Mouse (Mus musculus) hindbrain, embryonic 15.5 days (tissue): ENCODE results near the gene Mettl23. TPM values are rescaled to one million over a fixed set of nuclear protein-coding genes. Genes with fewer than 3 reads are reported as not detected.
"Not testable (repeated sequence)": the region's sequence is repeated elsewhere in the genome, so short reads cannot be mapped to it uniquely, and the experiment has no call there.

Source experiments
- ATAC-seq: fragments of 200-750 bp; cut with Nextera tagmentation; 2 replicates; pipeline ENCODE4 v1.8.0; 2017; ENCODE audit warnings: low read depth, moderate number of reproducible peaks, moderate TSS enrichment; ENCODE audit not compliant: low FRiP score
- H3K27ac ChIP-seq: fragments of 300-500 bp; sonication (generic); replicated peaks from 2 replicates; pipeline ENCODE4 v1.5.1; 2015; ENCODE audit warnings: mild to moderate bottlenecking, inconsistent platforms
- H3K27me3 ChIP-seq: fragments of 300-500 bp; sonication (generic); 2 replicates; pipeline ENCODE4 v1.6.1; 2015; ENCODE audit warnings: control low read depth, inconsistent platforms
- H3K36me3 ChIP-seq: fragments of 300-500 bp; sonication (generic); 2 replicates; pipeline ENCODE4 v1.6.1; 2015; ENCODE audit warnings: control low read depth, inconsistent platforms
- H3K4me1 ChIP-seq: fragments of 300-500 bp; sonication (generic); replicated peaks from 2 replicates; pipeline ENCODE4 v1.6.1; 2015; ENCODE audit warnings: control low read depth, inconsistent platforms
- H3K4me2 ChIP-seq: fragments of 300-500 bp; sonication (generic); 2 replicates; pipeline ENCODE4 v1.6.1; 2015; ENCODE audit warnings: moderate library complexity, mild to moderate bottlenecking, inconsistent platforms
- H3K4me3 ChIP-seq: fragments of 300-500 bp; sonication (generic); 2 replicates; pipeline ENCODE4 v1.5.1; 2015; ENCODE audit warnings: mild to moderate bottlenecking, inconsistent platforms
- H3K9ac ChIP-seq: fragments of 300-500 bp; sonication (generic); 2 replicates; pipeline ENCODE4 v1.6.1; 2015; ENCODE audit warnings: inconsistent platforms
- H3K9me3 ChIP-seq: fragments of 300-500 bp; sonication (generic); 2 replicates; pipeline ENCODE4 v1.6.1; 2016; ENCODE audit warnings: control low read depth, inconsistent platforms
- WGBS: fragments of 180-500 bp; shearing (Covaris S2); methylation state at CpG from one replicate; pipeline ENCODE4 v1.1.7; 2015; 5-methylcytosine and 5-hydroxymethylcytosine counted together
- polyA plus RNA-seq: library from polyadenylated mRNA; unstranded; fragments of >200 nt; fragmentation: Nextera tagmentation; extraction: Ambion mirVana; gene quantifications from 2 replicates; pipeline ENCODE4 v1.2.1, GENCODE M21; 2015

Mettl23 gene
- polyA plus RNA-seq, 1 experiment from 2014 or later: 62.1 TPM

DNA sequence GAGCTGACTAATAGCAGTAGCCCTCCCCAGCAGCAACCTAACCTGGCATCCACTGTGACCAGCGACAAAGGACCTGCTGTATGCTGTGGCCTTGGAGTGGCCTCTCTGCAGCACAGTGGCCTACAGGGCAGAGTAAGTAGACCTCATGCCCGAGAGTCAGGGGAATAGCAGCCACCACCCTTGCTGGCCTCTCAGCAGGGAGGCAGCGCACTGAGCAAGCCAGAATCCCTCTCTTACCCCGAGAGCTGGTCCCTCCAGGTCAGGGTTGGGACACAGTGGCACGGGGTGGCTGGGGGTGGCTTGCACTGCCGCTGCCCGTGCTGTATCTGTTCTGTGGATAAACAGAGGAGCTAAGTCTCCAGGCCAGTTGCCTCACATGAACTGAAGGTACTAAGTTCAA is 3.5 kb upstream of the Mettl23 start:
- H3K4me3 ChIP-seq: no peak overlapping the region
- H3K9me3 ChIP-seq: no peaks in the 10 kb centered on the region
- H3K27me3 ChIP-seq: no peaks in the 10 kb centered on the region
- no peak overlapping the region for H3K9ac ChIP-seq
- WGBS: 80% methylated on average over 7 of the region's 7 CpGs
- H3K4me1 ChIP-seq: peaks cover 38% of the 10 kb centered on the region
- no peak overlapping the region; the same call in 1 of the 2 replicates for H3K4me2 ChIP-seq
- H3K27ac ChIP-seq: no peak overlapping the region
- ATAC-seq: no peak
- peaks cover 49% of the 10 kb centered on the region for H3K36me3 ChIP-seq

DNA sequence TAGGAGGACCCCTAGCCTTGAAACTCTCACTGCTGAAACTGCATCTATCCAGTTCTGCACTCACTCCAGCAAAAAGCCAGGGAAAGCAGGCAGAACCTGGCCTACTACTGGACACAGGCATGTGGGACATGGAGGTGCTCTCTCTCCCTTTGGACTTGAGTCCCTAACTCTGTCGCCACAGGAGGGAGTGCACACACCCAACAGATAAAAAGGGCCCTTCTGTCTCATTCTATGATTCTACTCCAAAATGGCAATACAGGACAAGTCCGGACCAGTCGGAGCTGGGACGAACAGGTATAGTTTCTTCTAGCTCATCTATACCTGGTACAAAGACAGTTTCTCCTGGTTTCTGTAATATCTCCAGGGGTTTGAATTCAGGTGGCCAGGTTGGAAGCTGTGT is 2.3 kb upstream of the Mettl23 start:
- H3K4me1 ChIP-seq: peaks cover 39% of the 10 kb centered on the region
- H3K36me3 ChIP-seq: peaks cover 46% of the 10 kb centered on the region

DNA sequence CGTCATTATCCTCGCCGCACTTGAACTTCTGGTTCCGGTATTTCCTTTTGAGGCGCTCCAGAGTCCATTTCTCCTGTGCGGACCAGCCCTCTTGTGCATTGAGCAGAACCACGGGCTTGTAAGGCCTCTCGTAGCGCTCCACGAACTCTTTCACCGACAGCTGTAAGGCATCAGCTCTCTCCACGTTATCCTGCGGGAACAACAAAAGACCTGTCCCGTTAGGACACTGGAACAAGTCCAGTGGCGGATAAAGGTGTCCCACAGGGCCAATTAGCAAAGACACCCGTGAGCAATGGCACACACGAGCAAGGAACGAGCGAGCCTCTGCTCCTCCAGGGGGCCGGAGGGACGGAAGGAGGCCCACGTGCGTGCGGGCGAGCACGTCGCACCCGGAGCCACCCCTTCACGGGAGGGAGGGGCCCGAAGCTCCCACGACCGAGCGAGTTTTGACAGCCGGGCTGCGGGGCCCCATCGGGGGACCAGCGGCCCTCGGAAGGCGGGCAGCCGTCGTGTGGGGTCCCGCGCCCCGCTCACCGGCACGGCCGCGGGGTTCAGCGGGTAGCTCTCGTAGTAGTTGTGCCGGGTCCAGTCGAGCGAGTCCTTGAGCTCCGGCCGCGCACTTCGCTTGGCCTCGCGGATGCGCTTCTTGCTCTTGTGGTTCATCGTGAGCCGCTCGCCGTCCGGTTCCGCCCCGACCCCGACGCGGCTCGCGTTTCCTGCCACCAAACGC is 382 bp upstream of the Mettl23 start:
- peaks cover 39% of the 10 kb centered on the region for H3K4me1 ChIP-seq
- WGBS: under 1% methylated on average over 64 of the region's 73 CpGs

More for the DNA sequence above, 2.3 kb upstream of the Mettl23 start:
- no peaks in the 10 kb centered on the region for H3K27me3 ChIP-seq
- 82% methylated on average over 4 of the region's 4 CpGs for WGBS
- no peak overlapping the region for H3K4me3 ChIP-seq
- H3K4me2 ChIP-seq: peak overlapping the region; percentile 83
- ATAC-seq: no peak
- peak overlapping the region; percentile 6; the same call in 1 of the 2 replicates for H3K9ac ChIP-seq
- H3K9me3 ChIP-seq: no peaks in the 10 kb centered on the region
- H3K27ac ChIP-seq: no peak overlapping the region

DNA sequence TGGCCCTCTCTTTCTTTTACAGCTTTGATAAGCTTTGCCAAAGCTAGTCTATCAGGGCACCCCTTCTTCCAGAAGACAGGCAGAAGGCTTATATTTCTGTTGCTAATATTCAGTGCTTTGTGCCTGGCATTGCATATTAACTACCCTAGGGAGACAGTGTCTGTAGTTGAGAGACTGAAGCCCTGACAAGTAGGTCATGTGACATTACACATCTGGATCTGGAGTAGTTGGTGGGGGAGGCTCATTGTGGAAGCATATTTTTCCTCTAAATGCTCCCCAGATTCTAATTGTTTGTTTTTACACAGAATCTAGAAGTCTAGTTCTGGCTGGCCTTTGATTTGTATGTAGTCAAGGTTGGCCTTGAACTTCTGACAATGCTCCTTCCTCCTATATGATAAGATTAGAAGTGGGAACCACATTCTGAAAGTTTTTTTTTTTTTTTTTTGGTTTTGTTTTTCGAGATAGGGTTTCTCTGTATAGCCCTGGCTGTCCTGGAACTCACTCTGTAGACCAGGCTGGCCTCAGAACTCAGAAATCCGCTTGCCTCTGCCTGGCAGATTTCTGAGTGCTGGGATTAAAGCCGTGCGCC is 3.6 kb downstream of the Mettl23 start:
- no peaks in the 10 kb centered on the region for H3K27me3 ChIP-seq
- no peak overlapping the region for H3K4me2 ChIP-seq
- H3K9ac ChIP-seq: no peak overlapping the region
- H3K36me3 ChIP-seq: peaks cover 28% of the 10 kb centered on the region
- H3K4me3 ChIP-seq: no peak overlapping the region
- H3K27ac ChIP-seq: no peak overlapping the region
- ATAC-seq: no peak
- peaks cover 41% of the 10 kb centered on the region for H3K4me1 ChIP-seq
- 92% methylated on average over 4 of the region's 4 CpGs for WGBS
- H3K9me3 ChIP-seq: no peaks in the 10 kb centered on the region

More for the DNA sequence above, 382 bp upstream of the Mettl23 start:
- peak overlapping the region; percentile 91 for H3K9ac ChIP-seq
- no peaks in the 10 kb centered on the region for H3K27me3 ChIP-seq
- H3K36me3 ChIP-seq: peaks cover 30% of the 10 kb centered on the region
- peak overlapping the region; percentile 83 for H3K4me2 ChIP-seq
- H3K9me3 ChIP-seq: no peaks in the 10 kb centered on the region
- peak overlapping the region; percentile 98 for H3K27ac ChIP-seq
- ATAC-seq: peak; percentile 55
- H3K4me3 ChIP-seq: peak overlapping the region; percentile 89

DNA sequence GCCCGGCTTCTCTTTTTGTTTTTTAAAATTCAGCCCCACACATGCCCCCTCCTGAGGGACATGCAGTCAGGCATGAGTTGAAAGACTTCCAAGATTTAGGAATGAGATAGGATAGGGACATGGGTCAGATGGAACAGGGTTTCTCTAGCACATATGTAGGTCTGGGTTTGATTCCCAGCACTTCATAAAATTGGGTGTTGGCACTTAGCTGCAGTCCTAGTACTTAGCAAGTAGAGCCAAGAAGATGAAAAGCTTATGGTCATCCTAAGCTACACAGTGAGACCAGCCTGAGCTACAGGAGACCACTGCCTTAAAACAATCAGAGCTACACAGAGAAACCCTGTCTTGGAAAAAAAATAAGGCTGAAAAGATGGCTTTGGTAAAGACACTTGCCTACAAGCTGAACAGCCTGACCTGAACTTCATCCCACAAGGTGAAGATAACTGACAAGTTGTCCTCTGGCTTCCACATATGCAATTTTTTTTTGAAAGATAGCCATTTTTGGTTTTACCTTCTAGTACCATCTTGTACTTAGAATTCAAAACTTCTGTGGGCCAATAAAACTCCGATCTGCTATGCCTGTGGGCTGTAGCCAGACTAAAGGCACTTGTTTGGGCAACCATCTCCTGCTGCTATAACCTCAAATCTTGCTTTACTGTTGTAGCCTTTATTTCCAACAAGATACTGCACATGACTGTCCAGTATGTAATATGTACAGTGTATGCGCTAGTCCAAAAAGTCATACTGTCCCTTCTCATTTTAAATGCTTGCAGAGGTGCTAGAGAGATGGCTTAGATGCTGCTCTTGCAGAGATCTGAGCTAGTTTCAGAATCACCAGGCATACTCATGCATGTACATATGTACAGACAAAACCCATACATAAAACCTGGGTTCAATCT is 4.4 kb downstream of the Mettl23 start:
- no peaks in the 10 kb centered on the region for H3K27me3 ChIP-seq
- no peak overlapping the region for H3K9ac ChIP-seq
- no peaks in the 10 kb centered on the region for H3K9me3 ChIP-seq
- H3K4me2 ChIP-seq: no peak overlapping the region
- 90% methylated on average over 3 of the region's 3 CpGs for WGBS
- H3K36me3 ChIP-seq: peaks cover 28% of the 10 kb centered on the region
- H3K4me1 ChIP-seq: peaks cover 36% of the 10 kb centered on the region
- no peak for ATAC-seq
- no peak overlapping the region for H3K4me3 ChIP-seq
- no peak overlapping the region for H3K27ac ChIP-seq

DNA sequence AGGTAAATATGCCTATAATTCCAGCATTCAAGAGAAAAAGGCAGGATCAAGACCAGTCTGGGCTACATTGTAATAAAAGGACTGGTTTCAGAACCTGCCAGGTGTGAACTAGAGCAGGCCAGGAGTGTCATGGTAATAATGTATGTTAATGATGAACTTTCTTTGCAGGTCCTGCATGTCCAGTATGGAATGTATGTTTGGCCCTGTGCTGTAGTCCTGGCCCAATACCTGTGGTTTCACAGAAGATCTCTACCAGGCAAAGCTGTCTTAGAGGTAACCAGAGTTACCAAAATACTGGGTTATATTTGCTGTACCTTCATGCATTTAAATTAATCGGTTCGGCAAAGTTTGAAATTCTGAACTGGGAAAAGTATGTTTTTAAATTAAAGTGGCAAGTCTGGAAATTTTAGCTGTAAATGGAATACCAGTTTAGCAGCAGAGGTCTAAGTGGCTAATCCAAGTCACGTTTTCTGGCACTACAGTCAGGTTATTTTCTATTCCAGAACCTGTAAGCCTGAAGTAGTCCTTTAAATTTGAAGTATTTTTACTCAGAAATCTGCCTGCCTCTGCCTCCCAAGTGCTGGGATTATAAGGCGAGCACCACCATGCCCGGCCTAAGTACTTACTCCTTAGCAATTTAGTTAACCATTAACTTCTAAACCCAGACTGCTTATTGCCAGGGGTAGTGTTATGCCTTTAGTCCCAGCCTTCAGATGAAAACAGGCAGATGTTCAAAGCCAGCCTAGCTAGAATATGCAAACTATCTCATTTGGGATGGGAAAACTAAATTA is 5.2 kb downstream of the Mettl23 start:
- H3K27ac ChIP-seq: no peak overlapping the region
- no peaks in the 10 kb centered on the region for H3K27me3 ChIP-seq
- peaks cover 28% of the 10 kb centered on the region for H3K36me3 ChIP-seq
- H3K4me2 ChIP-seq: no peak overlapping the region
- no peak overlapping the region for H3K9ac ChIP-seq
- peaks cover 36% of the 10 kb centered on the region for H3K4me1 ChIP-seq
- H3K9me3 ChIP-seq: no peaks in the 10 kb centered on the region
- H3K4me3 ChIP-seq: no peak overlapping the region
- no peak for ATAC-seq
- WGBS: 80% methylated on average over 5 of the region's 5 CpGs

DNA sequence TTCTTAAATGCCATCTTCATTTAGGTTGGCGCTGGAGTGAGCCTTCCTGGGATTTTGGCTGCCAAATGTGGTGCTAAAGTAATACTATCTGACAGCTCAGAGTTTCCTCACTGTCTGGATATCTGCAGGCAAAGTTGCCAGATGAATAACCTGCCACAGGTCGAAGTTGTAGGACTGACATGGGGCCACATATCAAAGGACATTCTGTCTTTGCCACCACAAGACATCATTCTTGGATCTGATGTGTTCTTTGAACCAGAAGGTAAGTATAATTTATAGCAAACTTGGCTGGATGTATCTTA is 5.8 kb downstream of the Mettl23 start:
- WGBS: 79% methylated on average over 2 of the region's 2 CpGs
- Histone ChIP-seq H3K4me1 (peaks cover 34% of the 10 kb centered on the region), H3K36me3 (peaks cover 28% of the 10 kb centered on the region)

DNA sequence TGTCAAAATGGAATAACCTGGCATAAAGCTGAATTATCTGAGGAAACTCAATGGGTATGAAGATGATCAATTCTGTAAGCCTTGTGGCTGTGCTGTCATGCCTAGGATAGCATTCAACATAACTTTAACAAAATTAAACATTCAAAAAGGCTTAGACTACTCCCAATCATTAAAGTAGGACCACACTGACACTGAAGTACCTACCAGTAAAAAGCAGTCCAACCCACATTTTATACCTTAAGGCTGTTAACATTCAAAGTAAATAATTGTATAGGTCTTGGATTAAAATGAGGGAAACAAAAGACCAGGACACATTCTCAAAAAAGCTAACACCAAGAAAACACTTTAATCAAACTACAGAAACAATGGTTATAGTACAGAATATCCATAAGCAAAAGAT is 6.5 kb downstream of the Mettl23 start:
- Histone ChIP-seq H3K9ac (no peak overlapping the region), H3K4me3 (no peak overlapping the region), H3K4me2 (no peak overlapping the region), H3K27ac (no peak overlapping the region), H3K36me3 (peaks cover 28% of the 10 kb centered on the region), H3K27me3 (no peaks in the 10 kb centered on the region), H3K9me3 (no peaks in the 10 kb centered on the region), H3K4me1 (peaks cover 33% of the 10 kb centered on the region)
- ATAC-seq: no peak

More for the DNA sequence above, 5.8 kb downstream of the Mettl23 start:
- H3K4me3 ChIP-seq, ATAC-seq, H3K9ac ChIP-seq, H3K27me3 ChIP-seq, H3K4me2 ChIP-seq, H3K9me3 ChIP-seq, H3K27ac ChIP-seq: not testable (repeated sequence)

DNA sequence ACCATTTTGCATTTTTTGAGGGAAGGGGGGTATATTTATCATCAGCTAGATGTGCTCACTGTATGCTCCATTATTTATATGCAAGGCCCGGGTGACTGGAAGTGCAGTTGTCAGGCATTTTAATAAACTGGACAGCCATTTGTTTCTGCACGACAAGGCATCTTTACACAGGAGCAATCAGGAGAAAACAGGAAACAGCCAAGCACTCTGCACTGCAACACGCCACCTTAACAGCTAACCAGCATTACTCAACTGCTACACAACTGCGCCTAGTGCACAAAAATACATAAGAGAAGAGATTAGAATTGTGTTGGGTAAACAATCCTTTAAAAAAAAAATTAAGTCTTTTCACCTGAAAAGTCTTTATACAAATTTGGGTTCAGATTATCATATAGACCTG is 7.0 kb downstream of the Mettl23 start:
- no peak overlapping the region for H3K9ac ChIP-seq
- H3K4me2 ChIP-seq: peak overlapping the region; percentile 70
- no peak overlapping the region for H3K27ac ChIP-seq
- no peak for ATAC-seq
- 52% methylated on average over 4 of the region's 4 CpGs for WGBS
- no peaks in the 10 kb centered on the region for H3K9me3 ChIP-seq
- peaks cover 37% of the 10 kb centered on the region for H3K4me1 ChIP-seq
- no peaks in the 10 kb centered on the region for H3K27me3 ChIP-seq
- 0 out of 2 replicates have a peak overlapping the region, but pooled peaks have one; percentile 11 for H3K4me3 ChIP-seq
- peaks cover 28% of the 10 kb centered on the region for H3K36me3 ChIP-seq

GRCm38 (mm10) chr11:116850833-116851477 is 7.9 kb downstream of the Mettl23 start:
- peaks cover 44% of the 10 kb centered on the region for H3K4me1 ChIP-seq
- H3K4me2 ChIP-seq: peak overlapping the region; percentile 70
- H3K27me3 ChIP-seq: no peaks in the 10 kb centered on the region
- H3K4me3 ChIP-seq: peak overlapping the region; percentile 99
- ATAC-seq: no peak
- WGBS: 45% methylated on average over 6 of the region's 6 CpGs
- peaks cover 28% of the 10 kb centered on the region for H3K36me3 ChIP-seq
- 0 out of 2 replicates have a peak overlapping the region, but pooled peaks have one; percentile 97 for H3K27ac ChIP-seq
- peak overlapping the region; percentile 94 for H3K9ac ChIP-seq
- no peaks in the 10 kb centered on the region for H3K9me3 ChIP-seq
